In genomic region chr2:151911751-151912150, GRCm38 (mm10) we compare ENCODE assay signal across 21 mouse cellular contexts. TPM values are rescaled to one million over a fixed set of nuclear protein-coding genes. Genes with fewer than 3 reads are reported as not detected.
DNase-seq lines count a peak whose midpoint lies in the region; ATAC-seq and TF ChIP-seq lines count a peak whose summit lies in the region.
"Had no signal": no experiment of that assay in that cellular context is flagged by ENCODE, and none has a peak within 500 bp of the region (broad histone marks: within the 10 kb centered on the region; RNA-seq: fewer than 3 reads in every experiment).

No protein-coding gene starts in this region.

- H3K27me3 ChIP-seq in kidney, embryonic 15.5 days, result peaks cover 33% of the 10 kb centered on the region

- H3K9me3 ChIP-seq in kidney, embryonic 15.5 days (replicated peaks), result no peaks in the 10 kb centered on the region
- H3K9me3 ChIP-seq: heart, embryonic 12.5 days had no signal

- 0 out of 2 replicates have a peak overlapping the region, but pooled peaks have one; percentile 2 for H3K4me2 ChIP-seq in kidney, embryonic 15.5 days

- no peak overlapping the region for H3K27ac ChIP-seq in kidney, embryonic 15.5 days
- H3K27ac ChIP-seq in embryonic fibroblast, embryonic 13.5 days (ENCODE audit: insufficient read depth, low read length), result peak overlapping the region; percentile 58
- H3K27ac ChIP-seq: heart, adult 2 months had no signal

- H3K4me1 ChIP-seq in kidney, embryonic 15.5 days, result peaks cover 37% of the 10 kb centered on the region
- H3K4me1 ChIP-seq in embryonic fibroblast, embryonic 13.5 days (ENCODE audit: control insufficient read depth, insufficient read depth, low read length), result peaks cover 13% of the 10 kb centered on the region

- TF ChIP-seq POLR2A in embryonic fibroblast, embryonic 13.5 days (IDR thresholded peaks at IDR 0.05; ENCODE audit: low read depth, low read length), result no peak

- no peak for ATAC-seq in kidney, embryonic 15.5 days (replicated peaks; ENCODE audit: low FRiP score)
- ATAC-seq: forebrain, embryonic 16.5 days; hindbrain, embryonic 16.5 days; inflammation-experienced regulatory T-cells, adult 6 months had no signal

- H3K36me3 ChIP-seq in kidney, embryonic 15.5 days, result no peaks in the 10 kb centered on the region
- H3K36me3 ChIP-seq: heart, embryonic 12.5 days had no signal

- TF ChIP-seq CTCF in embryonic fibroblast, embryonic 13.5 days (IDR thresholded peaks at IDR 0.05; ENCODE audit: borderline replicate concordance, insufficient read depth, low read length), result no peak

- WGBS in kidney, embryonic 15.5 days, result 76% methylated on average over 3 of the region's 3 CpGs

- no peak overlapping the region for H3K4me3 ChIP-seq in kidney, embryonic 15.5 days (replicated peaks)
- no peak overlapping the region for H3K4me3 ChIP-seq in embryonic fibroblast, embryonic 13.5 days (ENCODE audit: insufficient read depth, low read length)
- H3K4me3 ChIP-seq: erythroblast, embryonic 14.5 days; heart, adult 2 months; heart, embryonic 12.5 days had no signal

- no peak overlapping the region for H3K9ac ChIP-seq in kidney, embryonic 15.5 days
- H3K9ac ChIP-seq: heart, embryonic 12.5 days had no signal

- no peak for DNase-seq in kidney, adult 9 months
- peak; percentile 77 for DNase-seq in 3T3-L1 (ENCODE audit: low read depth, low spot score)
- DNase-seq in Muller cell, postnatal 12 days (ENCODE audit: inconsistent ontology term), result peak; percentile 83
- no peak for DNase-seq in gastrocnemius, postnatal 25 days
- no peak for DNase-seq in urinary bladder, postnatal 14 days (ENCODE audit: low spot score)
- DNase-seq: adrenal gland, postnatal 14 days; cerebellum, adult 11-12 months; cerebellum, adult 9-11 months; cerebellum, postnatal 36 days; gastrocnemius, postnatal 10 days; heart, adult 2 months; heart, postnatal 36 days; kidney, adult 18-20 months had no signal

RNA-seq across cellular contexts. Expression of gene Angpt4, which starts 0.7 kb away (rescaled TPM):
- 2.1 and 2.7 TPM in 2 replicates for polyA plus RNA-seq in kidney, embryonic 15.5 days (2015; fragmentation: Nextera tagmentation; extraction: Ambion mirVana)
- 2.1 and 4.8 TPM in 2 replicates for polyA plus RNA-seq in embryonic fibroblast, embryonic 13.5 days (2011; ENCODE audit: insufficient read length, low read depth, missing spikeins)
- total RNA-seq in gastrocnemius, postnatal 25 days (2021), result under 1 TPM; 0.11 to 0.15 TPM
- polyA plus RNA-seq: erythroblast, embryonic 14.5 days; forebrain, embryonic 11.5 days; inflammation-experienced regulatory T-cells, adult 6 months had no signal

Comparison
In these comparisons a context has a peak if more than half of its experiments do, and no peak if none do; other contexts are left out.
1. DNase-seq: peak in 3T3-L1 (single experiment) and Muller cell, postnatal 12 days (single experiment); none in kidney, adult 9 months (single experiment), gastrocnemius, postnatal 25 days (single experiment) and urinary bladder, postnatal 14 days (single experiment).